Mouse (Mus musculus) liver, embryonic 15.5 days (tissue): ENCODE results near the gene Elane. TPM values are rescaled to one million over a fixed set of nuclear protein-coding genes. Genes with fewer than 3 reads are reported as not detected.

Experiments used
- ATAC-seq: fragments of 200-750 bp; cut with Nextera tagmentation; 2 replicates; pipeline ENCODE4 v1.8.0; 2017; ENCODE audit warnings: moderate number of reproducible peaks, mild to moderate bottlenecking, moderate library complexity; ENCODE audit not compliant: insufficient read depth
- H3K27ac ChIP-seq: fragments of 300-500 bp; sonication (generic); replicated peaks from 2 replicates; pipeline ENCODE4 v1.5.1; 2015; ENCODE audit warnings: mild to moderate bottlenecking, inconsistent platforms
- H3K27me3 ChIP-seq: fragments of 300-500 bp; sonication (generic); 2 replicates; pipeline ENCODE4 v1.6.1; 2015; ENCODE audit warnings: mild to moderate bottlenecking, inconsistent platforms
- H3K36me3 ChIP-seq: fragments of 300-500 bp; sonication (generic); replicated peaks from 2 replicates; pipeline ENCODE4 v1.6.1; 2015; ENCODE audit warnings: moderate library complexity, mild to moderate bottlenecking, inconsistent platforms
- H3K4me1 ChIP-seq: fragments of 300-500 bp; sonication (generic); replicated peaks from 2 replicates; pipeline ENCODE4 v1.6.1; 2015; ENCODE audit warnings: inconsistent platforms
- H3K4me2 ChIP-seq: fragments of 300-500 bp; sonication (generic); 2 replicates; pipeline ENCODE4 v1.6.1; 2015; ENCODE audit warnings: moderate library complexity, mild to moderate bottlenecking, inconsistent platforms
- H3K4me3 ChIP-seq: fragments of 300-500 bp; sonication (generic); replicated peaks from 2 replicates; pipeline ENCODE4 v1.5.1; 2015; ENCODE audit warnings: mild to moderate bottlenecking, inconsistent platforms
- H3K9ac ChIP-seq: fragments of 300-500 bp; sonication (generic); 2 replicates; pipeline ENCODE4 v1.6.1; 2015; ENCODE audit warnings: moderate library complexity, mild to moderate bottlenecking, inconsistent platforms
- H3K9me3 ChIP-seq: fragments of 300-500 bp; sonication (generic); replicated peaks from 2 replicates; pipeline ENCODE4 v1.6.1; 2016; ENCODE audit warnings: inconsistent platforms
- WGBS: fragments of 180-500 bp; shearing (Covaris S2); methylation state at CpG from one replicate; pipeline ENCODE4 v1.1.7; 2015; ENCODE audit warnings: mixed read lengths; ENCODE audit not compliant: insufficient replicate concordance; 5-methylcytosine and 5-hydroxymethylcytosine counted together
- polyA plus RNA-seq: library from polyadenylated mRNA; unstranded; fragments of >200 nt; fragmentation: Nextera tagmentation; extraction: Ambion mirVana; gene quantifications from 2 replicates; pipeline ENCODE4 v1.2.1, GENCODE M21; 2015

Elane gene
- polyA plus RNA-seq, 1 experiment from 2014 or later, result 227 TPM

DNA sequence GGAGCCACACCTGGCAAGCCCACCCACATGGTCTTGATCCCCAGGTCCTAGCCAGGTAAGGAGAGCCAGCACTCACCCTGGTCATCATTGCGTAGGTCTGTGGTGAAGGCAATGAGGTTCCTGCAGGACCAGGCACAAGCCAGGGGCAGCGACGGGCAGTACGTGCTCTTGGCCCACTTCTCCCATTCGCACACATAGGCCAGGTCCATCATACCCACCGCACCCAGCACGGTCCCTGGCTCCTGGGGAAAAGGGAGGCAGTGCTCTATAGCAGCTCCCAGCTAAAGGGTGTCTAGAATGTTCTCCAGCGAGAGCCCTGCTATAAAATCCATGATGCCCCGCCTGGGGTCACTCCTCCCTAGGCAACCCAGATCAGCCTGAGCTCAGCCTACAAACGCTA lies 21.4 kb downstream of the Elane start:
- no peaks in the 10 kb centered on the region for H3K27me3 ChIP-seq
- peak overlapping the region; percentile 96 for H3K4me3 ChIP-seq
- 89% methylated on average over 10 of the region's 10 CpGs for WGBS
- H3K36me3 ChIP-seq, result peaks cover 61% of the 10 kb centered on the region
- peaks cover 36% of the 10 kb centered on the region for H3K4me1 ChIP-seq
- H3K9ac ChIP-seq, result no peak overlapping the region
- H3K4me2 ChIP-seq, result peak overlapping the region; percentile 72
- no peak for ATAC-seq
- no peaks in the 10 kb centered on the region for H3K9me3 ChIP-seq
- H3K27ac ChIP-seq, result peak overlapping the region; percentile 97; the same call in 1 of the 2 replicates

DNA sequence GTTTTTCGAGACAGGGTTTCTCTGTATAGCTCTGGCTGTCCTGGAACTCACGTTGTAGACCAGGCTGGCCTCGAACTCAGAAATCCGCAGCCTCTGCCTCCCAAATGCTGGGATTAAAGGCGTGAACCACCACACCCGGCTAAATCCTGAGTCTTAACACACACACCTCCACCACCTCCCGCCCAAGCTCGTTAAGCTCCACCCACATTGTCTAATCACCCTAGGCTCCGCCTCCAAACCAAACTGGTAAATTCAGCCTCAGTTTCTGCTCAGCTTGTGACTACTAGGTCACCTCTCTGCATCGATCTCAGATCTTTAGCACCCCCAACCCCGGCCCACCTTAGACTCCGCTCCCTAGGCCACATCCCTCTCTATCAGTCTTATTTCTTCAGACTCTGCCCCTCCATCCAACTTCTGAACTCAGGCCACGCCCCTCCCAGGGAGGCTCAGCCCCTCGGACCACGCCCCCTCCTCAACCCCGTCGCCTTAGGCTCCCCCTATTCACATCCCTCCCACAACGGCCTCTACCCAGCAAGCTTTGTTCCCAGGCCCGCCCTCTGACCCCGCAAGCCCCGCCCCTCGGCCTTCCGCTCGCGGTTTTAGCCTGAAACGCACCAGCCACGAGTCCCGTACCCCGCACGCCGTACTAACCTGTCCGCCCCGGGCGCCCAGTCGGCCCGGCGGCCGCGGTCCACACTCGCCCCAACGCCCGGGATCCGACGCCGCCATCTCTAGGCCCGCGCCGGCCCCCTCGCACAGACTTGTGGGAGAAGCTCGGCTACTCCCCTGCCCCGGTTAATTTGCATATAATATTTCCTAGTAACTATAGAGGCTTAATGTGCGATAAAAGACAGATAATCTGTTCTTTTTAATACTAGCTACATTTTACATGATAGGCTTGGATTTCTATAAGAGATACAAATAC lies 22.4 kb downstream of the Elane start, which contains the start of gene Med16:
Gene Med16 (minus strand): TSS at position 757 of the 925 bp plus-strand sequence.
- ATAC-seq, result peak; percentile 91
- Histone ChIP-seq H3K27me3 (no peaks in the 10 kb centered on the region), H3K4me1 (peaks cover 47% of the 10 kb centered on the region), H3K36me3 (peaks cover 61% of the 10 kb centered on the region), H3K27ac (peak within 1 kb of the TSS; percentile 97), H3K4me2 (peak within 1 kb of the TSS; percentile 72), H3K9ac (peak within 1 kb of the TSS; percentile 97), H3K9me3 (no peaks in the 10 kb centered on the region), H3K4me3 (peak within 1 kb of the TSS; percentile 96)
- 1% methylated on average over 52 of the region's 52 CpGs for WGBS

- Histone ChIP-seq H3K4me1 (peaks cover 55% of the 10 kb centered on the region), H3K36me3 (peaks cover 57% of the 10 kb centered on the region), H3K4me3 (peak overlapping the region; percentile 96), H3K27me3 (no peaks in the 10 kb centered on the region), H3K9me3 (no peaks in the 10 kb centered on the region), H3K9ac (peak overlapping the region; percentile 35; the same call in 1 of the 2 replicates), H3K4me2 (peak overlapping the region; percentile 72), H3K27ac (peak overlapping the region; percentile 82)
- 22% methylated on average over 14 of the region's 14 CpGs for WGBS
- ATAC-seq, result peak; percentile 69
These were observed 23.3 kb downstream of the Elane start for GRCm38 (mm10) chr10:79909092-79909922.

DNA sequence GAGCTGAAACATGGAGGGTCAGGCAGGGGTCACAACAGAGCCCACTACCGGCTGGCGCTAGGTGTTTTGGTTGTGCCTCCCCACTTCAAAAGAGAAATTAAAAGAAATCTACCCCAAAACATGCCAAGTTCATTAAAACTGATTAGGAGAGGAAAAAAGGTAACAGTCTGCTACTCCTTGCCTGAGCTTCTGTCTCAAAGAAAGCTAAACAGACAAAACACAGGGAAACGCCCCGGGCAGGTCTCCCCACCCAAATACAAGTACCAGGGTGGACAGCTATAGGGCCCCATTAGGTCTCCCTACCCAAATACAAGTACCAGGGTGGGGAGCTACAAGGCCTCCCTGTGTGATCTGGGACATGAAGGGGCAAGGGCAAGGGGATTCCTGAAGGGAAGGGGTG lies 24.5 kb downstream of the Elane start, which contains the start of gene Gm26602:
Gene Gm26602 (plus strand): TSS at position 301 of the 400 bp plus-strand sequence.
- Histone ChIP-seq H3K4me2 (peak within 1 kb of the TSS; percentile 72; the same call in 1 of the 2 replicates), H3K4me3 (no peak within 1 kb of the TSS), H3K27me3 (no peaks in the 10 kb centered on the region), H3K9ac (no peak within 1 kb of the TSS), H3K4me1 (peaks cover 68% of the 10 kb centered on the region), H3K36me3 (peaks cover 45% of the 10 kb centered on the region), H3K27ac (peak within 1 kb of the TSS; percentile 82; the same call in 1 of the 2 replicates), H3K9me3 (no peaks in the 10 kb centered on the region)
- 86% methylated on average over 4 of the region's 4 CpGs for WGBS
- no peak for ATAC-seq

DNA sequence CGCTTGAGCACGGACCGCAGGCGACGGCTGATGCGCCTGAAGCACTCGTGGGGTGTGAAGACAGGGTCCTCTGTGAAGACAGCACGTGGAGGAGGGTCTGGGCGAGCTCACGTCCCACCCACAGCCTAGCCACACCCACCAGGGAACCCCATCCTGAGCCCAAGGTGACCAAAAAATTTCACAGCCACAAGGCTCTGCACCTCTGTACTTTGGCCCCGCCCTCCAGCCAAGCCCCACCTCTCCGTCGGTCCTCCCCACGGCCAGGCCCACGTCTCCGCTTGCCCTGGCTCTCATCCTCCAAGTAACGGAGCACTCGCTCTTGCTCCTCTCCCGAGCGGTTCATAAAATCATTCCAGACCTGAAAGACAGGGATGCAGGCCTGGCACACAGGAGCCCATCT lies 26.4 kb downstream of the Elane start:
- Histone ChIP-seq H3K36me3 (peaks cover 29% of the 10 kb centered on the region; the same call in 1 of the 2 replicates), H3K27ac (no peak overlapping the region), H3K4me1 (peaks cover 78% of the 10 kb centered on the region), H3K4me2 (no peak overlapping the region), H3K9ac (no peak overlapping the region), H3K4me3 (no peak overlapping the region), H3K9me3 (no peaks in the 10 kb centered on the region), H3K27me3 (peaks cover 5% of the 10 kb centered on the region)
- ATAC-seq, result no peak
- WGBS, result 72% methylated on average over 20 of the region's 20 CpGs

- Histone ChIP-seq H3K27me3 (peaks cover 24% of the 10 kb centered on the region), H3K27ac (peak overlapping the region; percentile 87), H3K4me2 (peak overlapping the region; percentile 97), H3K4me3 (peak overlapping the region; percentile 77), H3K36me3 (peaks cover 29% of the 10 kb centered on the region; the same call in 1 of the 2 replicates), H3K9me3 (no peaks in the 10 kb centered on the region), H3K9ac (peak overlapping the region; percentile 88), H3K4me1 (peaks cover 84% of the 10 kb centered on the region)
- 21% methylated on average over 11 of the region's 11 CpGs for WGBS
- ATAC-seq, result peak; percentile 73
These were observed 28.3 kb downstream of the Elane start for GRCm38 (mm10) chr10:79914131-79914947.

GRCm38 (mm10) chr10:79914948-79915596 lies 29.0 kb downstream of the Elane start:
- peaks cover 29% of the 10 kb centered on the region; the same call in 1 of the 2 replicates for H3K36me3 ChIP-seq
- peaks cover 32% of the 10 kb centered on the region for H3K27me3 ChIP-seq
- peak overlapping the region; percentile 77 for H3K4me3 ChIP-seq
- peak overlapping the region; percentile 88 for H3K9ac ChIP-seq
- H3K9me3 ChIP-seq, result no peaks in the 10 kb centered on the region
- 31% methylated on average over 7 of the region's 7 CpGs for WGBS
- peak overlapping the region; percentile 97 for H3K4me2 ChIP-seq
- H3K27ac ChIP-seq, result peak overlapping the region; percentile 87
- H3K4me1 ChIP-seq, result peaks cover 84% of the 10 kb centered on the region
- 0 out of 2 replicates have a peak, but pooled peaks have one; percentile 0 for ATAC-seq

GRCm38 (mm10) chr10:79916081-79916480 lies 30.0 kb downstream of the Elane start:
- 8% methylated on average over 8 of the region's 8 CpGs for WGBS
- no peaks in the 10 kb centered on the region for H3K9me3 ChIP-seq
- H3K27me3 ChIP-seq, result peaks cover 42% of the 10 kb centered on the region
- H3K27ac ChIP-seq, result peak overlapping the region; percentile 87
- H3K4me1 ChIP-seq, result peaks cover 93% of the 10 kb centered on the region
- peak overlapping the region; percentile 77 for H3K4me3 ChIP-seq
- H3K9ac ChIP-seq, result peak overlapping the region; percentile 88
- peak overlapping the region; percentile 97 for H3K4me2 ChIP-seq
- no peak for ATAC-seq
- peaks cover 21% of the 10 kb centered on the region; the same call in 1 of the 2 replicates for H3K36me3 ChIP-seq

- no peaks in the 10 kb centered on the region for H3K9me3 ChIP-seq
- H3K27me3 ChIP-seq, result peaks cover 51% of the 10 kb centered on the region
- peak within 1 kb of the TSS; percentile 77 for H3K4me3 ChIP-seq
- H3K36me3 ChIP-seq, result peaks cover 12% of the 10 kb centered on the region; the same call in 1 of the 2 replicates
- H3K27ac ChIP-seq, result peak within 1 kb of the TSS; percentile 87
- peaks cover 97% of the 10 kb centered on the region for H3K4me1 ChIP-seq
- ATAC-seq, result peak; percentile 76
- H3K9ac ChIP-seq, result peak within 1 kb of the TSS; percentile 88
- peak within 1 kb of the TSS; percentile 97 for H3K4me2 ChIP-seq
- 2% methylated on average over 42 of the region's 42 CpGs for WGBS
These were observed 30.9 kb downstream of the Elane start, which contains the start of gene Kiss1r for GRCm38 (mm10) chr10:79916808-79917531. Kiss1r (plus strand) TSS chr10:79916971.
